Mouse (Mus musculus) brain, embryonic 14.5 days (tissue): ENCODE results near the gene Tfap2d.

Source experiments
- CTCF ChIP-seq: fragments of 200-500 bp; IDR thresholded peaks from 2 replicates; pipeline ENCODE4 v1.5.1; 2012; ENCODE audit warnings: inconsistent platforms, mild to moderate bottlenecking, moderate library complexity, borderline replicate concordance; ENCODE audit not compliant: insufficient read depth, insufficient read length; ENCODE audit errors: extremely low read depth
- POLR2A ChIP-seq: fragments of 200-500 bp; IDR thresholded peaks from 2 replicates; pipeline ENCODE4 v1.6.1; 2012; ENCODE audit warnings: mild to moderate bottlenecking, inconsistent platforms, borderline replicate concordance; ENCODE audit not compliant: poor library complexity, insufficient read depth, insufficient read length, severe bottlenecking; ENCODE audit errors: extremely low read depth

GRCm38 (mm10) chr1:19211033-19211405, 108.2 kb downstream of the Tfap2d start:
- TF ChIP-seq CTCF (no peak), POLR2A (no peak)
